Mouse (Mus musculus): ENCODE measurements around the gene Zic5.

The Zic5 gene

GRCm38 (mm10) chr14:122427654-122428053 is 37.8 kb downstream of the Zic5 start:
- no peak for DNase-seq (ENCODE audit: low spot score)

DNA sequence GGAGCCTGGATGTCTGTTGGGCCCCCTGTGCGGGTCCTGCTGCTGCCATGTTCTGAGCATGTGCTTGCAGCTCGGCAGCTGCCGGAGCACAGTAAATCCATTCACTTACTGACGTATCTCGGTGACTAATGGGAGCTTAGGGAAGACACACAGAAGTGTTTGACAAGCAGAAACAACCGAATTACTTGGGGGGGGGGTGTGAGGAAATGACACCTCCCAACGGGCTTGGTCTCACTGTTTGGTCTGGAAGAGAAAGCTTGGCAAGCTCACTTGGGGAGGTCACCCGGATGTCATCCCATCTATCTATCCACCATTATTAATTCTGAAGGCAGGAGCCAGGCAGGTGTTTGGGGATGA is 38.3 kb downstream of the Zic5 start:
- no peak for DNase-seq (ENCODE audit: low spot score)

DNA sequence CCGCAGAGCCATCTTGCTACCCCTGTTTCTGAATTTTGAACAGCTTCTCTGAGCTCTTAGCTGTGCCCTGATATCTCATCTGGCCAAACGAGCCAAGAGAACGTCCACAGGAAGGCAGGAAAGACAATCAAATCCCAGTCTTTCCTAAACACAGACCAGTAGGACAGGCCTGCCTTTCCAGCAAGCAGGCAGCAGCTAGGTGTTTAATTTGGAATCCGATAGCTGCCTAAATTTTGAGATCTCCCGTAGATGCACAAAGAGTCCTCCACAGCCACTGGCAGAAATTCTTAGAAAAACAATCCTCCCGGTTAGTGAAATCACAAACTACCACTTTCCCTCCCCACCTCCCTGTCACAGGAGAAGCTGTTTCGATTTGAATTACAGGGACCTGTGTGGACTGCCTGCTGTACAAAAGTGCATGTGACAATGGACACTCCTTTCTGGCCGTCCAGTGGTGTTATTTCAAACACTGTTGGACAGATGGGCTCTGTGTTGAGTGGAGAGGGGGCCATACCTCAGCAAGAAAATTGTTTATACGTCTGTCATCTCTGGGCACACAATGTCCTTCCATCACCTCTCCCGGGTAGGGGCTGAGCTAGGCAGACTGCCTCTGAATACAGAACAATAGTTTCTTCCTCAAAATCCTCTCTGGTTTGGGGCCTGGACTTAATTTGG is 38.8 kb downstream of the Zic5 start:
- no peak for DNase-seq (ENCODE audit: low spot score)

DNA sequence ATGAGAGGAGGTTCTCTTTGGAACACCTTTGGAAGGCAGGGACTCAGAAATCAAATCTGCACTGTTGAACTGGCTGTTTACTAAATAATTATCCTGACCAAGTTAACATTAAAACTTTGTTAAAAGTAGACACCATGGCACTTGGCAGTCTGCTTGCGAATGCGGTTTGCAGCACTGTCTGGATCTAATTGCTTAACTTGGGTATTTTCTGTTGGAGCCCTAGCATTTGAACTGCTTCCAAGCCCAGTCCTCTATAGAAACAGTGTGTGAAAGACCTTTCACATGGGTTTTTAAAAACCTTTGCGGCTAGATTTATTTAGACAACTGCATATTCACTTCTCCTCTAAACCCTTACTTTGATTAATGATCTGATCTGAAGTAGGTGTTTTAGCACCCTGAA is 41.0 kb downstream of the Zic5 start:
- no peak for DNase-seq (ENCODE audit: low spot score)

- no peak for DNase-seq (ENCODE audit: low spot score)
Observed at GRCm38 (mm10) chr14:122416166-122416771, 49.2 kb downstream of the Zic5 start.

- DNase-seq (ENCODE audit: low spot score) = no peak
Observed at GRCm38 (mm10) chr14:122414786-122415185, 50.7 kb downstream of the Zic5 start.

- no peak for DNase-seq (ENCODE audit: low spot score)
Observed at GRCm38 (mm10) chr14:122413542-122413928, 51.9 kb downstream of the Zic5 start.

DNA sequence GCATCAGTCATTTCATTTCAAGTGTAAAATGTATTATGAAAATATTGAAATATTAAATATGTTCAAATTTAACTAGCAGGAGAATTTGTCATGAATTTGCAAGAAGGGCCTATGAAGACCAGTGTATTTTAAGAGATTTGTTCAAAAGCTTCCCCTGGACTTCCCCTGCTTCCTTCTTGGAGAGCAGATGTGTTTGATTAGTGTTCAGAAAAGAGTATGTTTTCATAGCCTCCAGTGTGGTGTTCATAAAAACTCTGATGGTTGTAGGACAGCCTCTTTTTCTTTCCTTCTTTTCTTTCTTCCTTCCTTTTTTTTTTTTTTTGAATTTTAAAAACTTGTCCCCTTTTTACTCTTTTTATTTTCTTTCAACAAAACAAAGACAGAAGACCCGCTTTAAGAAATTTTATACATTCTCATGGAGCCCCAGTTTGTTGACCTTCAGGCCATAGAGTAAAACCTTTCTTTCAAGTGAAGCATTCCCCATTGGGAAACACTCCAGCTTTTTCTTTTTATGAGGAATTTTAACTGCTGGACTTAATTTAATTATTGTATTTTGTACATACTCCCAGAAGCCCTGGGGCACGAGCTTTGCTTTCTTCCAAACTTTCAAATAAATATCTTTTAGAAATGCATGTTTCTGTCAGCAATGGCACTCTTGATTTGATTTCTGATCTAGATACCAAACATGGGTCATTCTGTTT is 52.5 kb downstream of the Zic5 start:
- DNase-seq (ENCODE audit: low spot score) = no peak
